Comparison of ENCODE assay signal across 11 mouse cellular contexts in the genomic region with DNA sequence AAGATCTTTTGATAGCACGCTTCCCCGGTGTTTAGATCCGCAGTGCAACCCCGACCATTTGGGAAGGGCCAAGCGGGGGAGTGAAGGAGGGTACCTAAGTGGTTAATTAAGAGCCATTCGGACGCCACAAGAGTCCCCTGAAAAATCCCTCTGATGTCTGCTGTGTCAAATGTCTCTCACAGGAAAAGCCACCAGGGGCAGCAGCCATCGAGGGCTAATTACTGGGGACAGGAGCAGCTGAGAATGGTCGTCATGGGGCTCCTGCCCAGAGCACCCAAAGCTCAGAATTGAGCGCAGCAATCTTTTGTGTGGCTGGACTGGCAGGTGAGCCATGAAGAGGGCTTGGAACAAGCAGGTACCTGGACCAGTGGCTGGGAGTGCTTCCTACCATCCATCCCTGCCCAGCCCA.
DNase-seq lines count a peak whose midpoint lies in the region; ATAC-seq and TF ChIP-seq lines count a peak whose summit lies in the region.
"Had no signal": no experiment of that assay in that cellular context is flagged by ENCODE, and none has a peak within 500 bp of the region (broad histone marks: within the 10 kb centered on the region; RNA-seq: fewer than 3 reads in every experiment).

No protein-coding gene starts in this region.

- H3K27ac ChIP-seq in forebrain, embryonic 10.5 days: peak overlapping the region; percentile 70
- no peak overlapping the region for H3K27ac ChIP-seq in forebrain, embryonic 15.5 days (replicated peaks)
- H3K27ac ChIP-seq in lung, embryonic 14.5 days (ENCODE audit: low read depth): no peak overlapping the region
- H3K27ac ChIP-seq in midbrain, embryonic 12.5 days (replicated peaks): no peak overlapping the region
- H3K27ac ChIP-seq in thymus, adult 2 months (ENCODE audit: control insufficient read depth, insufficient read depth, low read length): no peak overlapping the region
- H3K27ac ChIP-seq: left cerebral cortex, adult 2 months had no signal

- H3K4me1 ChIP-seq in forebrain, embryonic 10.5 days: peaks cover 59% of the 10 kb centered on the region
- peaks cover 16% of the 10 kb centered on the region for H3K4me1 ChIP-seq in forebrain, embryonic 15.5 days
- H3K4me1 ChIP-seq in lung, embryonic 14.5 days (ENCODE audit: insufficient read depth): no peaks in the 10 kb centered on the region
- peaks cover 42% of the 10 kb centered on the region for H3K4me1 ChIP-seq in midbrain, embryonic 12.5 days
- no peaks in the 10 kb centered on the region for H3K4me1 ChIP-seq in thymus, adult 2 months (replicated peaks; ENCODE audit: control insufficient read depth, insufficient read depth, low read length)

- ATAC-seq in forebrain, embryonic 15.5 days (replicated peaks): no peak; the same call in 1 of the 2 replicates
- no peak for ATAC-seq in lung, embryonic 14.5 days (ENCODE audit: insufficient read depth)
- peak; percentile 67 for ATAC-seq in midbrain, embryonic 12.5 days (ENCODE audit: low FRiP score, low read depth)

- no peak overlapping the region for H3K4me2 ChIP-seq in forebrain, embryonic 15.5 days (replicated peaks)
- H3K4me2 ChIP-seq in lung, embryonic 14.5 days: no peak overlapping the region
- peak overlapping the region; percentile 19; the same call in 1 of the 2 replicates for H3K4me2 ChIP-seq in midbrain, embryonic 12.5 days (replicated peaks)

- peak; percentile 64 for DNase-seq in forebrain, embryonic 10.5 days (ENCODE audit: extremely low spot score, low spot score)
- DNase-seq in lung, embryonic 14.5 days: no peak
- no peak for DNase-seq in lung, postnatal 36 days
- DNase-seq in thymus, postnatal 25 days: no peak
- no peak for DNase-seq in thymus, adult 2 months
- DNase-seq in right cerebral cortex, postnatal 25 days: no peak
- DNase-seq: cerebellum, postnatal 14 days; lung, adult 2 months had no signal

- H3K36me3 ChIP-seq in forebrain, embryonic 10.5 days (replicated peaks): no peaks in the 10 kb centered on the region
- H3K36me3 ChIP-seq in forebrain, embryonic 15.5 days: no peaks in the 10 kb centered on the region
- H3K36me3 ChIP-seq in lung, embryonic 14.5 days (ENCODE audit: insufficient read depth): no peaks in the 10 kb centered on the region
- H3K36me3 ChIP-seq in midbrain, embryonic 12.5 days: no peaks in the 10 kb centered on the region
- H3K36me3 ChIP-seq in thymus, adult 2 months (ENCODE audit: control insufficient read depth, insufficient read depth, low read length): no peaks in the 10 kb centered on the region

- H3K27me3 ChIP-seq in forebrain, embryonic 10.5 days (ENCODE audit: poor library complexity, severe bottlenecking): peaks cover 93% of the 10 kb centered on the region
- peaks cover 68% of the 10 kb centered on the region for H3K27me3 ChIP-seq in forebrain, embryonic 15.5 days
- 0 out of 2 replicates have a peak, but pooled peaks cover 2% of the 10 kb centered on the region for H3K27me3 ChIP-seq in lung, embryonic 14.5 days (ENCODE audit: insufficient read depth, low read length)
- peaks cover 55% of the 10 kb centered on the region for H3K27me3 ChIP-seq in midbrain, embryonic 12.5 days
- no peaks in the 10 kb centered on the region for H3K27me3 ChIP-seq in thymus, adult 2 months (ENCODE audit: control insufficient read depth, insufficient read depth, low read length)

- no peak for TF ChIP-seq POLR2A in thymus, adult 2 months (IDR thresholded peaks at IDR 0.05; ENCODE audit: control insufficient read depth, extremely low read depth, insufficient read depth, low read length, poor library complexity)

- 5% methylated on average over 10 of the region's 10 CpGs for WGBS in forebrain, embryonic 10.5 days
- 1% methylated on average over 10 of the region's 10 CpGs for WGBS in forebrain, embryonic 15.5 days
- WGBS in lung, embryonic 14.5 days: 9% methylated on average over 10 of the region's 10 CpGs
- WGBS in midbrain, embryonic 12.5 days: 12% methylated on average over 10 of the region's 10 CpGs
- 32% methylated on average over 10 of the region's 10 CpGs for WGBS in thymus, adult 2 months

- peak overlapping the region; percentile 10; the same call in 1 of the 2 replicates for H3K4me3 ChIP-seq in forebrain, embryonic 10.5 days
- no peak overlapping the region for H3K4me3 ChIP-seq in forebrain, embryonic 15.5 days
- H3K4me3 ChIP-seq in lung, embryonic 14.5 days (ENCODE audit: low read depth, low read length): no peak overlapping the region
- H3K4me3 ChIP-seq in midbrain, embryonic 12.5 days: no peak overlapping the region
- H3K4me3 ChIP-seq in thymus, adult 2 months (ENCODE audit: control insufficient read depth, insufficient read depth, low read length): no peak overlapping the region
- H3K4me3 ChIP-seq: left cerebral cortex, adult 2 months had no signal

- H3K9ac ChIP-seq in forebrain, embryonic 15.5 days (replicated peaks): no peak overlapping the region
- no peak overlapping the region for H3K9ac ChIP-seq in lung, embryonic 14.5 days
- no peak overlapping the region for H3K9ac ChIP-seq in midbrain, embryonic 12.5 days (replicated peaks)

- peak; percentile 37 for TF ChIP-seq CTCF in lung, embryonic 14.5 days (IDR thresholded peaks at IDR 0.05; ENCODE audit: low read depth)
- TF ChIP-seq CTCF in thymus, adult 2 months (IDR thresholded peaks at IDR 0.05; ENCODE audit: borderline replicate concordance, control insufficient read depth, extremely low read depth, insufficient read depth, low read length, poor library complexity): no peak

- H3K9me3 ChIP-seq in forebrain, embryonic 10.5 days: no peaks in the 10 kb centered on the region
- no peaks in the 10 kb centered on the region for H3K9me3 ChIP-seq in forebrain, embryonic 15.5 days
- no peaks in the 10 kb centered on the region for H3K9me3 ChIP-seq in lung, embryonic 14.5 days (ENCODE audit: low read depth, low read length)
- no peaks in the 10 kb centered on the region for H3K9me3 ChIP-seq in midbrain, embryonic 12.5 days
